Mouse (Mus musculus) CD4-positive, CD25-positive, alpha-beta regulatory T cell, adult 4 months (primary cell): Measurements from ENCODE around the gene Ctf1. TPM values are rescaled to one million over a fixed set of nuclear protein-coding genes. Genes with fewer than 3 reads are reported as not detected.
A peak's percentile ranks its signal among the peaks of the same experiment; 100 is the strongest.
"Not testable (repeated sequence)": the region's sequence is repeated elsewhere in the genome, so short reads cannot be mapped to it uniquely, and the experiment has no call there.

ENCODE experiments used
- ATAC-seq: one replicate; pipeline ENCODE4 v1.8.0; 2017
- polyA plus RNA-seq, 2 experiments: library from polyadenylated mRNA; unstranded; fragments of 100-300 nt; shearing (Covaris generic); gene quantifications; one replicate each; pipeline ENCODE4 v1.2.1; 2017

Ctf1 gene
- polyA plus RNA-seq, 2 experiments from 2014 or later: not detected

DNA sequence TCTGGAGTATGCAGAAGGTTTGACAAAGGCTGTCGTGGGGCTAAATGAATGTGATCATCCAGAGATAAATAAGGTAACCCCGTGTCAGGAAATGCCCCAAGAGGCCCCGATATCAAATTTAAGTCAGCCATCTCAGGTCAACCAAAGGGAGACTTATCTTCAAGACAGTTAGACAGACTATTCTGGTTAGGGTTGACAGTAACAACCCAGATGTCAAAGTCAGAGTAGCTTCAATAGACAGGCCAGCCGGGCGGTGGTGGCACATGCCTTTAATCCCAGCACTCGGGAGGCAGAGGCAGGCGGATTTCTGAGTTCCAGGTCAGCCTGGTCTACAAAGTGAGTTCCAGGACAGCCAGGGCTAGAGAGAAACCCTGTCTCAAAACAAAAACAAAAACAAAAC lies 18.8 kb upstream of the Ctf1 start:
- not testable (repeated sequence) for ATAC-seq

GRCm38 (mm10) chr7:127698986-127699385 lies 13.6 kb upstream of the Ctf1 start:
- no peak for ATAC-seq

DNA sequence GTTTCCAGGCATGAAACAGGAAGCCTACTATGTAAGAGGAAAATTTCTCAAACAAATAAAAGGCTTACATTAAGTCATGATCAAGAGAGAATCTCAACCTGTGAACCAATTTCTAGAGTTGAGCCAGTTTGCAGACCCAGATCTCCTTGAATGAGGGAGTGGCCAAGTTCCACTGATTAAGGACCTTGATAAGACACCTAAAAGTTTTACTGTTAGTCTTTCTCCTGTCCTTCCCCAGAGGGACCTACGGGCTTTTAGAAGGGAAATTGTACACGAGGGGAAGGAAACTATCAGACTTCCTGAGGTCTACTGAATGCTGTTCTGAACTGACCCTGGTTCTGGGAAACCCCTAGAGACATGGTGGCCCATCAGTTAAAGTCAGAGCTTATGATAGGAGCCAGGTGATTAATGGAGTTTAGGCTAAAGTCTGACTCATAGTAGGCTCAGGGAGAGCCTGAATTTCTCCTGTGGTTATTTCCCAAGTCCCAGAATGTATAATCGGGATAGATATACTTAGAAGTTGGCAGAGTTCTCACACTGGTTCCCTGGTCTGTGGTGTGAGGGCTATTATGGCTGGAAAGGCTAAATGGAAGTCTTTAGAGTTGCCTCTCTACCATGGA lies 11.7 kb upstream of the Ctf1 start:
- ATAC-seq: no peak

DNA sequence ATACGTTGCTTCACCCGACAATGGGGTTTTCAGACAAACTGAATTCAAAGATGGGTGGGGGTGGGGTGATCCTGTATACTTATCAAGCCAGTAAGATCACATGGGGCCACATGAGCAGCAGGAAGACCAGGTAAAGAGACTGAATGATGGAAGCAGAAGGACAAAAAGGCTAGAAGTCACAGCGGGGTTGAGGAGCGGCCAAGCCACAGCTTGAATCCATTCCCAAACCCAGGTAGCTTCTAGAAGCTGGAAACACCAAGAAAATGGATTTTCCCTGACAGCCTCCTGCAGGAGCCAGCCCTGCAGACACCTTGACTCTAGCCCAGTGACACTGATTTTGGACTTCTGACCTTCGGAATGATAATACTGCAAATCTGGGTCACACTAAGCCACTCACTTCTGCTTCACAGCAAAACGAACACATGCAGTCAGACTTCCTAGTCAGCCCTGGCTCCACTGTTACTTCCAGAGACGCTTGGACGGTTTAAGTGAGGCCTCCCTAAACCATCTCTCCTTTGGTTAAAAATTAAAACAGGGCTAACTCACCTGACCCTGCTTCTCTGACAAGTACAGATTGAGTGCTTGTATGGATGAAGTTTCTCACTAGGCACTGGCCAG lies 8.9 kb upstream of the Ctf1 start:
- no peak for ATAC-seq

DNA sequence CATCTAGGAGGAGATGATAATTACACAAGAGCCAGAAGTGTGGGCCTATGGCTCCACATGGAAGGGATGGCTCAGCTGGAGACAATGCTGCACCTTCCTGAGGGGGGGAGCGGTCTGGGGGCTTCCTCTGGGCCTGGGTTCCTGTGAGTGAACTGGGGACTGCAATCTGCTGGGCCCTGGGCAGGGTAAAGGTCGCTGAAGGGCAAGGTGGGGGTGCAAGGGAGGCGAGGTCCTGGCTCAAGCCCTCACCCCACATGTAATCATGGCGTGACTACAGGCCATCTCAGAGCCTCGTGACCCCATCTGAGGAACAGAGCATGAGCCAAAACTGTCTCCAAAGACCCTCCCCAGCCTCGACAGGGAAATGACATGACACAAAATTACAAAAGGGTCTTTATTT lies 7.9 kb upstream of the Ctf1 start:
- no peak for ATAC-seq

DNA sequence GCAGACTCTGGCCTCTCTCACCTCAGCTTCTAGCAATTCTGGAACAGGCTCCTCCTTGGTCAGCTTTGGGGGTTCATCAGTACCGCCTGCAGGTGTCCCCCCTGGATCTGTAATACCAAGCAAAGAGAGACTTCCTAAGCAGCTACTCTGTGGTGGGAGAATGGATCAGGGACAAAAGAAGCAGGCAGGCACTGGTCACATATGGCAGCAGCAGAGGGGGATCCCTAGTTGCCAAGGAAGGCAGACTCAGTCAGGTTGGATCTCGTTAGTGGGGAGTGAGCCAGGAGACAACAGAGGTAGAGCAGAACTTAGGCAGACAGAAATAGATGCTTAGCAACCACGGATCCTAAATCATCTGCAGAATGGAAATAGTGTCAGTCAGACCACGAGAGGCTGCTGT lies 6.8 kb upstream of the Ctf1 start:
- no peak for ATAC-seq

DNA sequence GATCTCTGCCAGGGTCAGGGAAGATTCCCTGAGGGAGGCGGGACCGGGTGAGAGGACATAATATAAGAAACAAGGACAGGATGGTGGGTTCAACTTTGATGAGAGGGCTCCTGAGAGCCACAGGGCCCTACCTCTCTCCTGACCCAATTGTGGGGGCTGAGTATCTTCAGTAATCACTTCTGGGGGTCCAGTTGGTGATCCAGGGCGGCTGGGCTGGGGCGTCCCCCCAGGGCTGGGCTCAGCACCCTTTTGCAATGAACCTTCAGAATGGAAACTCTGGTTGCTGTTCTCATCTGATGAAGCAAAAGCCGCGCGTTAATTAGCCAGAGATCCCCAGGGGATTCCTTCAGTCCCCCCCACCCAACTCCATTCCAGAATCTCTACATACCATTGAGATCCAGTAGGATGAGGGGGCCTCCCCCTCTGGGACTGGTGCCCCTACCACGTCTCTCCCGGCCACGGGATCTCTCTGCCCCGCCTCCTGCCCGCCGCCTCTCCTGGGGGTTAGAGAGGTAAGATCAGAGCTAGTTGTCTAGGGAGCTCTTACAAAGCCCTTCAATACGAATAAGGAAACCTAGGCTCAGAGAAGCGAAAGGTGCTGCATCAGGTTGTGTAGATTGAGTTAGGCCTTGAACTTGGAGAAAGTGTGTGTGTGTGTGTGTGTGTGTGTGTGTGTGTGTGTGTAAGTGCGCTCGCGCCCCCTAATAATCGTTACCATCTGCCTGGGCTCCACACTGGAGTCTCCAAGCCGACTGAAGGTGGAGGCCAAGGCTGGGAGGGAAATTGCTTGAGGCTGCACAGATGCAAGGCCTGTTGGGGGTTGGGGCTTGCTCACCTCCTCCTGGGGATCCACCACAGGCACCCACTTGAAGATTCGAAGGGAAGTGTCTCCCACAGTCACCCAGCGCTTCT lies 5.2 kb upstream of the Ctf1 start:
- ATAC-seq: no peak

DNA sequence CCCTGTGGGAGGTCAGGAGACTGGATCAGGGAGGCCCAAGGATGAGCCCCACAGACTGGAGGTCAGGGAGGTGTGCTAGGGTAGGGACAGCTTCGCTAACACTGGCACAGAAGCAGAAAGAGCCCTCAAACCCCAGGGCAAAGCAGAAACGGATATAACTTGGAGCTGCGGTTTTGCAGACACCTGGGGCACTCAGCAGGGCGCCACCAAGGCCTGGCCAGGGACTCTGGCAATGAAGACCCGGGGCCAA lies 4.7 kb upstream of the Ctf1 start:
- peak; percentile 70 for ATAC-seq

GRCm38 (mm10) chr7:127708207-127709078 lies 4.1 kb upstream of the Ctf1 start, which contains the start of gene Bcl7c:
Gene Bcl7c, minus strand, starts transcription at chr7:127708933.
- peak; percentile 77 for ATAC-seq

DNA sequence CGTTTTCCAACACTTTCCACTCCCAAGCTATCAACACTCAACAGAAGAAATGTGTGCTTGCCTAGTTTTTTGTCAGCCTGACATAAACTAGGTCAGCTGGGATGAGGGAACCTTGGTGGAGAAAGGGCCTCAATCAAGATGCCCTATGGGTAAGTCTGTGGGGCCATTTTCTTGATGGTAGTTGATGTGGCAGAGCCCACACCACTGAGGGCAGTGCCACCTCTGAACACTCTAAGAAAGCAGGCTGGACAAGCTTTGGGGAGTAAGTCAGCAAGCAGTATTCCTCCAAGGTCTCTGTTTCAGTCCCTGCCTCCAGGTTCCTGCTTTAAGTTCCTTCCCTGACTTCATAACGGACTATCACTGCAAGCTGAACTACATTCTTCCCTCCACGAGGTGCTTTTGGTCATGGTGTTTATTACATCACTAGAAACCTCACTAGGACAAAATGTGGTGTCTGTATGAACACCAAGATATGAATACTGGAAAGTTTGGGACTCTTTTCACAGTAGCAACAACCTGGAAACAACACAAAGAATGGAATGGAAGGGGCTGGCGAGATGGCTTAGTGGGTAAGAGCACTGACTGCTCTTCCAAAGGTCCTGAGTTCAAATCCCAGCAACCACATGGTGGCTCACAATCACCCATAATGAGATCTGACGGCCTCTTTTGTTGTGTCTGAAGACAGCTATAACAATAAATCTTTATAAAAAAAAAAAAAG lies 3.1 kb upstream of the Ctf1 start:
- no peak for ATAC-seq

DNA sequence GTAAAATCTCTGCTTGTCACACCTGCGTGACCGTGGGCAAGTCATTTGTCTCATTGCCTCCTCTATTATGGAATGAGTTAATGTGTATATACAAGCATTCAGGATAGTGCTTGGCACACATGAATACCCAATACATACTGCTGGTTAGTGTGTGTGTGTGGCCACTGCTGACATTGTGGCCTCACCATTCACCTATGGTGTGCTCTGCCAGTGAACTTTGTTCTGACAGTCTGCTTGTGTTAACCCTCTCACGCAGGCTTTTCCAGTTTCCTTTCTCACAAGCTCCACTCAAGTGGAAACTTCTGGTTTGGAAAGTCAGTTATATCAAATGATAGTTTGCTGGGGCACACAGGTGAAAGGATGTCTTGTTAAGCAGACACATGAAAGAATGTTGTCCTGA lies 1.5 kb upstream of the Ctf1 start:
- ATAC-seq: no peak

- ATAC-seq: no peak
Observed at GRCm38 (mm10) chr7:127711456-127711855, 1.1 kb upstream of the Ctf1 start.

GRCm38 (mm10) chr7:127714816-127715215 lies 2.3 kb downstream of the Ctf1 start:
- ATAC-seq: no peak

- ATAC-seq: no peak
Observed at GRCm38 (mm10) chr7:127716992-127717391, 4.5 kb downstream of the Ctf1 start.

GRCm38 (mm10) chr7:127718339-127718738 lies 5.8 kb downstream of the Ctf1 start:
- ATAC-seq: no peak

DNA sequence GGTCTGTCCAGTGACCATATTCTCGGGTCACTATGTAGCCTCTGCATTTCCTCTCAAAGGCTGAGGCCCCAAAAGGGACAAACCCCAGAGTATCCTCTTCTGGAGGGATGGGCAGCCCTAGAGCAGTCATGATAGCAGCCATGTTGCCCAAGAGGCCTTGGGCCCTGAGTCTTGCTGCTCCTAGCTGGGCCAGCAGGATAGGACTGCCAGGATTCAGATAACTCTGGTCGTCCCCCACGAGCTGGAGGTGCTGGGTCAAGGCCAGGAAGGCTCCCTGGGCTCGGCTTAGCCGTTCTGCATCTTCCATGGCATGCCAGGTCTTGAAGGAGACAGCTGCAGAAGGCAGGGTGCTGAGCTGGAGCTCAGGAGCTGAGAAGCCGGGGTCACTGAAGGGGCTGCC lies 6.7 kb downstream of the Ctf1 start:
- no peak for ATAC-seq

- ATAC-seq: no peak
Observed at GRCm38 (mm10) chr7:127725490-127725889, 13.0 kb downstream of the Ctf1 start.

DNA sequence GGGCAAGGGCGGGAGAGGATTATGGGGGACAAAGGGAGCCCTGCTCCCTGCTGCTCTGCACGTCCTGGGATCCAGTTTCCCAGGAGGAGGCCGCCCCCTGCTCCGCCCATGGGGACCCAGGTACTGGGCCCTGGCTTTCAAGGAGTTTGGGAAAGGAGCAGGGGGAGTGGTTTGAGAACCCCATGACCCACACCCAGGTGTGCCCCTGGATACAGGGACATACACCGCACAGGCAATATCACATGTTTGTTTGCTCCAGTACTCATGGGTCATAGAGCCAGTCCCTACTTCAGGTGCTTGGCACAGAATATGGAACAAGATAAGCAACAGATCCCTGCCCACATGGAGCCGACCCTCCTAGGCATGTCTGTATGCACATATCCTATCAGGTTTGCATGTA lies 13.4 kb downstream of the Ctf1 start:
- no peak for ATAC-seq

DNA sequence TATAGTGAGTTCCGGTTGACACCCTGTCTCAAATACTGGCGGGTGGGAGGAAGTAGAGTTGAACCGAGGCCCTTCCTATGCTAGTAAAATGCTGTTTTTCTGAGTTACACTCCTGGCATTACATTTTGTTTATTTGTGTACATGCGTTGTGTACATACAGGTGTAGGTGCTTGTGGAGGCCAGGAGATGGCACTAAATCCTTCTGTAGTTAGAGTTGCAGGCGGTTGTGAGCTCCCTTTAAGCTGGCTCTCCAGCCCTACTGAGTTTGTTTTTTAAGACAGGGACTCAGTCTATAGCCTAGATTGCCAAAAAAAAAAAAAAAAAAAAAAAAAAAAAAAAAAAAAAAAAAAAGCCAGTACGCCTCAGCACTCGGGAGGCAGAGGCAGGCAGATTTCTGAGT lies 15.4 kb downstream of the Ctf1 start:
- ATAC-seq: no peak

DNA sequence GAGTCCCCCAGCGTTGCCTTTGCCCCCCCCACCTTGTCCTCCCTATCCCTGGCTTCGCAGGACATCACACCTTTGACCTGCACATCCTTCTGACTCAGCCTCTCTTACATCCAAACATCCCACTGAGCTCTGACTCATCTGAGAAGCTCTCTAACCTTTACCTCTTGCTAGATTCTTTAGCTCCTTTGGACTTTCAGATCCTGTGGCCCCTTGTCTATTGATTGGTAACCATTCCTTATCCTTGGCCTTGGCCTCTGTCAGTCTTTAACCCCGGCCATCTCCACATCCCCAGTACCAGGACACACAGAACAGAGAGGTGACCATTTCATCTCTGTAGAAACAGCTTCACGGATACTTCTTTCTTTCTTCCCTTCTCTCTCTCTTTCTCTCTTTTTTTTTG lies 17.6 kb downstream of the Ctf1 start:
- no peak for ATAC-seq

- not testable (repeated sequence) for ATAC-seq
Observed at GRCm38 (mm10) chr7:127732066-127732465, 19.5 kb downstream of the Ctf1 start, which contains the start of gene Ctf2. Gene Ctf2, minus strand, starts transcription at chr7:127732166.

- ATAC-seq: peak; percentile 6
Observed at GRCm38 (mm10) chr7:127744366-127745045, 32.0 kb downstream of the Ctf1 start, which contains the start of gene Fbxl19. Gene Fbxl19, plus strand, starts transcription at chr7:127744543.
